Mouse (Mus musculus) liver, adult 10 weeks (tissue): ENCODE results near the gene Prss41. TPM values are rescaled to one million over a fixed set of nuclear protein-coding genes. Genes with fewer than 3 reads are reported as not detected.

Source experiments
- polyA plus RNA-seq: library from polyadenylated mRNA; stranded (reverse); fragments of 350-450 nt; fragmentation: Illumina TruSeq; extraction: RNeasy Lipid Tissue Mini Kit (QIAGEN cat#74804); gene quantifications from one replicate; pipeline ENCODE4 v1.2.3, GENCODE M21; 2014; ENCODE audit warnings: low read depth, low replicate concordance

The Prss41 gene
- polyA plus RNA-seq = not detected

DNA sequence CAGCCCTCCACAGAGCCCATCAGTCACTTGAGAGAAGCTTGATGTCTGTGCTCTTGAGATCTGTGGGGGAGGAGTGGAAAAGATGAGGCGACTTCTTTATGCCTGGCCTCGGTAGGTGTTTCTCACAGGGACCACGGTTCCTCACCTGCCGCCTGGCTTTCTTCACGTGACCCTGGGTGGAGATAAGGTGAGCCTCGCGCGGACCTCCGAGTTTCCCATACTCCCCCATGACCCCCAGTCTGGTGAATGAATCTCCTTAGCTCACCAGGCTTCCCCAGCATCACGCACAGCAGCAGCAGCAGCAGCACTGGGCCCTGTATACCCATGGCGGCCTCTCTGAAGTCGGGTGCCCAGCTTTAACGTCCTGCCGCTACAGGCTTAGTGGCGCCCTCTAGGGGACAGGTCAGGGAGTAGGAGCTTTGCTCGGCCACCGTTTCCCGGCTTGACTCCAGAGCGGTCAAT lies at the start of gene Prss41, which contains the start of gene Prss32:
Gene Prss41 (minus strand): TSS at position 361 of the 462 bp plus-strand sequence.
Gene Prss32 (plus strand): TSS at position 44 of the 462 bp plus-strand sequence.

DNA sequence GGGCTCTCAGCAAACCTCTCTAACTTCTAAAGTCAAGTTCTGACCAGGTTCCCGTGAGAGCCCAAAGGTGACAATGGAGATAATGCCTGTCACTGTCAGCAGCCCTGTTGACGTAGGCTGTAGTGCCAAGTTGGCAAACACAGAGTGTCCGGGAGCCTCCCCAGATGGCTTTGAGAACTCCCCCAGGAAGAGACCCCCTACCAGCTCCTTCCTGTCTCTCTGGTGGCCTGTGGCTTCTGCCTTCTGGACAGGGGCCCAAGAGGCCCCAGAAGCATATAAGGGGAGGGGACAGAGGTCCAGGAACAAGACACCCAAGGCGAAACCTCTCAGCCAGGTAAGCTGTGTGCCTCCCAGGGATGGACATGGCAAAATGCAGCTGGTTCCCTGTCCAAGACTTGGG lies 36.6 kb upstream of the Prss41 start, which contains the start of the genes Dcpp1 and Dcpp2:
Gene Dcpp1 (plus strand): TSS at position 301 of the 400 bp plus-strand sequence.
Gene Dcpp2 (plus strand): TSS at position 305 of the 400 bp plus-strand sequence.

DNA sequence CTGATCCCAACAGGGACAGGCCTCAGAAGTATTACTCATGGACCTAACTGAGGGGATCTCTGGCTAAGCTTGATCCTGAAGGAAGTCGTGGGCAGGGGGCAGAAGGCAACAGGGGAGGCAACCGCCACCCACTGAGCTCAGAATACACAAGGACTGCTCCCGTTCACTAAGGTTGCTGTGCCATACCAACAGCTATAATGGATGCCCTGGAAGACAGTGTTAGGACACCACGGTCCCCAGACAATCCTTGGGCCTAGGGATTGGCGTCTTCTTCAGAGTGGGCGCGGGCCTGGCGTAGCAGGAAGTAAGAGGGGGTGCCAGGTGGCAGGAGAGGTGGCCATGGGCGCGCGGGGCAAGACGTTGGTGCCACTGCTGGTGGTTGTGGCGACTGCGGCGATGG lies 23.8 kb upstream of the Prss41 start, which contains the start of gene Prss21:
Gene Prss21 (plus strand): TSS at position 301 of the 400 bp plus-strand sequence.

DNA sequence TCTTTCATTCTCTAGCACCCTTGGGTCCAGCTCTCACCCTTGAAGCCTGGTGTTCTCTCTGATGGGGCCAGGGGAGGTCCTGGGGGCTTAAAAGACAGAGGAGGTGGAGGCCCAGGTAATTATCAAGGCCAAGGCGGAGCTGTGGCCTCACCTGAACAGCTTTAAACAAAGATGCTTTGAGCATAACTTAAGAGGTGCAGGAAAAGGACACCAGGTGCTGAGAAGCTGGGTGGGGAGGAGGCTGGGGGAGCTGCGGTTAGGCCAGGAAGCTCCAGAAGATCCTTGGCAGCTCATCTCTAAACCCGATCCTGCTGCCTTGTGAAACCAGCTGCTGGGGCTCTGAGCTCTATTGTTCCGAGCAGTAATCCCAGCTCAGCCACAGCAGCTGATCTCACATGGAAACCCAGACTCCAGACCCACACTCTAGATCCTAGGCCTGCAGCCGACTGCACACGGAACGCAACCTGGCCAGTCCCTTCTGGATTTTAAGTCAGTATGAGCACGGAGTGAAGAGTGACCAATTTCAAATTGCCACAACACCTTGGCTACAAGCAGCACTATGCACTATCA lies 7.9 kb downstream of the Prss41 start, which contains the start of gene Prss33:
Gene Prss33 (minus strand): TSS at position 51 of the 570 bp plus-strand sequence.

DNA sequence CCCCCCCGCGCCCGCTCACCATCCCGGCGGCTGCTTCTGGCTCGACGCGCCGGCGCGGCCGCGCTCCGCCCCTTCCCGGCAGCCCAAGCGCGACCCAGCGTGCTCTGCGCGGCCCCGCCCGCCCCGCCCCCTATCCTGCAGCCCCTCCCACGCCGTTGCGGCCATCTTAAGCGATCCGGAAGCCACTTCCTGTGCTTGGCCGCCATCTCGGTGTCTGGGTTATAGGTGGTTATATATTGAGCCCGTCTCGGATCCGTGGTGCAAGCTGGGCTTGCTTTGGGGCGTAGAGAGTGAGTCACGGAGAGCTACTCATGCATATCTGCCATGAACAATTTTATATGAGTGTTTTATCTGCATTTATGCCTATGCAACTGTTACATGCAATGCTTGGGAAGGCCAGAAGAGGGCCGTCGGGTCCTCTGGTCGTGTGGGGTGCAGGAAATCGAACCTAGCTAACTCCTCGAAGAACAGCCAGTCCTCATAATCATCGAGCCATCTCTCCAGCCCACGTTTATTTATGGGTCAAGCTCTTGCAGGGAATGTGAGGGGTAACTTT lies 14.8 kb downstream of the Prss41 start, which contains the start of gene Elob:
Gene Elob (minus strand): TSS at position 73 of the 556 bp plus-strand sequence.

DNA sequence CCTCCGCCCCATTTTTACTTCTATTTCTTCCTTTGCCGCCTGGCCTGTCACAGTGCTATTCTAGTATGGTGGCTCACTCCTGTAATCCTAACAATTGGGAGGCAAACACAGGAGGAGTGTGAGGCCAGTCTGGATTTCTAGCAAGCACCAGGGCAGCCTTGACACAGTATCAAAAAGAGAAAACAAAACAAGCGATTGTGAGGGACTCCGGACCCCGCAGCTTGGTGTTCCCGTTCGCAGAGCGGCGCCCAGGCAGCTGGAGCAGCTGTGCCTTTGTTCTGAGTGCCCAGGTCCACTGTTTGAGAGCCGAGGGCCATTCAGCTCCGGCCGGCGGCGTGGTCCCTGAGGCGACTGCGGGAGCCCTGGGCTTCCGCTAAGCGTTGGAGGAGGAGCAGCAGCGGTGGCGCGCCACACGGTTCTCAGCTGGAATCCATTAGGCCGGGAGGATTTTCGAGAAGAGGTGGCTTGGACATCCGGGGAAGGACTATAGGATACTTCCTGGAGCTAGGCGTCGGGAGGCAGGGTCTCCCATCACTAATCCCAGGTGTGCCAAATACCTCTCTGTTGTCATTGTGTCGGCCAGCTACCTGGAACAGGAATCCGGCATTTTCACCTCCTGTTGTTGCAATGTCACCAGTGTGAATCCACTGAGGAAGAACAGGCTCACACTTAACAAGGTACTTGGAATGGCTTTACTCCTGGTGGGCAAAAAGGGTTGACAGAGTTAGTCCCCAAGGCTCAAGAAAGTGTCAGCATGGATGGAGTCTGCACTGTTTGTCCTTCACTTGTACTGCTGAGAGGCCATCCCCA lies 53.5 kb downstream of the Prss41 start, which contains the start of gene Srrm2:
Gene Srrm2 (plus strand): TSS at position 264 of the 810 bp plus-strand sequence.

Other genes with a start within 250 kb of the Prss41 start
- not detected for gene Zfp13, start 244.7 kb downstream of the Prss41 start, polyA plus RNA-seq
- gene Zscan10, start 243.3 kb downstream of the Prss41 start, polyA plus RNA-seq = not detected
- not detected for gene Mmp25, start 198.9 kb downstream of the Prss41 start, polyA plus RNA-seq
- not detected for gene Bicdl2, start 183.7 kb downstream of the Prss41 start, polyA plus RNA-seq
- 6.7 TPM for gene Hcfc1r1, start 170.6 kb downstream of the Prss41 start, polyA plus RNA-seq
- 0.82 TPM for gene Thoc6, start 170.3 kb downstream of the Prss41 start, polyA plus RNA-seq
- gene Tnfrsf12a, start 166.7 kb downstream of the Prss41 start, polyA plus RNA-seq = 0.85 TPM
- gene Cldn6, start 164.9 kb downstream of the Prss41 start, polyA plus RNA-seq = not detected
- gene Cldn9, start 160.1 kb downstream of the Prss41 start, polyA plus RNA-seq = not detected
- gene 1520401A03Rik, start 121.4 kb downstream of the Prss41 start, polyA plus RNA-seq = not detected
- gene Pkmyt1, start 117.8 kb downstream of the Prss41 start, polyA plus RNA-seq = 0.19 TPM
- 0.61 TPM for gene Paqr4, start 103.3 kb downstream of the Prss41 start, polyA plus RNA-seq
- not detected for gene Kremen2, start 98.3 kb downstream of the Prss41 start, polyA plus RNA-seq
- gene Flywch1, start 72.6 kb downstream of the Prss41 start, polyA plus RNA-seq = 1.4 TPM
- not detected for gene Flywch2, start 58.1 kb downstream of the Prss41 start, polyA plus RNA-seq
- 42.5 TPM for gene Srrm2, start 53.6 kb downstream of the Prss41 start, polyA plus RNA-seq
- 9.9 TPM for gene Elob, start 15.0 kb downstream of the Prss41 start, polyA plus RNA-seq
- not detected for gene Prss33, start 8.1 kb downstream of the Prss41 start, polyA plus RNA-seq
- gene Prss32, start 317 bp downstream of the Prss41 start, polyA plus RNA-seq = not detected
- not detected for gene Prss21, start 23.9 kb upstream of the Prss41 start, polyA plus RNA-seq
- not detected for gene Dcpp1, start 36.7 kb upstream of the Prss41 start, polyA plus RNA-seq
- gene Dcpp2, start 36.7 kb upstream of the Prss41 start, polyA plus RNA-seq = not detected
- not detected for gene Dcpp3, start 73.3 kb upstream of the Prss41 start, polyA plus RNA-seq
- gene Sbp, start 97.5 kb upstream of the Prss41 start, polyA plus RNA-seq = not detected
- not detected for gene Sbpl, start 111.1 kb upstream of the Prss41 start, polyA plus RNA-seq
- not detected for gene Prss30, start 136.4 kb upstream of the Prss41 start, polyA plus RNA-seq
- not detected for gene Prss22, start 153.9 kb upstream of the Prss41 start, polyA plus RNA-seq
- gene Prss27, start 194.0 kb upstream of the Prss41 start, polyA plus RNA-seq = not detected
- gene Kctd5, start 229.3 kb upstream of the Prss41 start, polyA plus RNA-seq = 7.5 TPM